Mouse (Mus musculus) hindbrain, embryonic 11.5 days (tissue): Measurements from ENCODE around the gene Pcnx2. TPM values are rescaled to one million over a fixed set of nuclear protein-coding genes. Genes with fewer than 3 reads are reported as not detected.

Experiments used
- ATAC-seq: fragments of 200-750 bp; cut with Nextera tagmentation; 2 replicates; pipeline ENCODE4 v1.8.0; 2017; ENCODE audit warnings: mild to moderate bottlenecking, moderate TSS enrichment, moderate library complexity; ENCODE audit not compliant: low FRiP score
- DNase-seq: peaks from one replicate; pipeline ENCODE4 v3.0.0-alpha.2; 2015; ENCODE audit warnings: low spot score
- H3K27ac ChIP-seq: fragments of 300-500 bp; sonication (generic); 2 replicates; pipeline ENCODE4 v1.5.1; 2014; ENCODE audit warnings: mild to moderate bottlenecking, low read depth, low read length
- H3K27me3 ChIP-seq: fragments of 300-500 bp; sonication (generic); 2 replicates; pipeline ENCODE4 v1.6.1; 2014; ENCODE audit warnings: mild to moderate bottlenecking, low read length, moderate library complexity, mixed read lengths; ENCODE audit not compliant: control insufficient read depth, insufficient read depth
- H3K36me3 ChIP-seq: fragments of 300-500 bp; sonication (generic); 2 replicates; pipeline ENCODE4 v1.6.1; 2014; ENCODE audit warnings: mild to moderate bottlenecking, low read length, moderate library complexity, mixed read lengths; ENCODE audit not compliant: control insufficient read depth, insufficient read depth
- H3K4me1 ChIP-seq: fragments of 300-500 bp; sonication (generic); replicated peaks from 2 replicates; pipeline ENCODE4 v1.6.1; 2014; ENCODE audit warnings: low read length, mixed read lengths; ENCODE audit not compliant: control insufficient read depth, insufficient read depth
- H3K4me2 ChIP-seq: fragments of 300-500 bp; sonication (generic); replicated peaks from 2 replicates; pipeline ENCODE4 v1.6.1; 2014; ENCODE audit warnings: mild to moderate bottlenecking, low read depth, low read length
- H3K4me3 ChIP-seq: fragments of 300-500 bp; sonication (generic); 2 replicates; pipeline ENCODE4 v1.5.1; 2014; ENCODE audit warnings: low read depth, low read length
- H3K9ac ChIP-seq: fragments of 300-500 bp; sonication (generic); 2 replicates; pipeline ENCODE4 v1.6.1; 2014; ENCODE audit warnings: low read depth, low read length
- H3K9me3 ChIP-seq: fragments of 300-500 bp; sonication (generic); 2 replicates; pipeline ENCODE4 v1.6.1; 2016; ENCODE audit warnings: low read length; ENCODE audit not compliant: control insufficient read depth
- WGBS: fragments of 180-500 bp; shearing (Covaris S2); extraction: QIAGEN DNeasy Blood & Tissue Kit; methylation state at CpG from one replicate; pipeline ENCODE4 v1.1.7; 2014; 5-methylcytosine and 5-hydroxymethylcytosine counted together
- polyA plus RNA-seq: library from polyadenylated mRNA; unstranded; fragments of >200 nt; fragmentation: Nextera tagmentation; extraction: Ambion mirVana; gene quantifications from 2 replicates; pipeline ENCODE4 v1.2.1, GENCODE M21; 2014

The Pcnx2 gene
- polyA plus RNA-seq, 1 experiment from 2014 or later, result 0.46 TPM

GRCm38 (mm10) chr8:125718914-125719313, 179.2 kb downstream of the Pcnx2 start:
- Histone ChIP-seq H3K36me3 (no peaks in the 10 kb centered on the region), H3K9me3 (no peaks in the 10 kb centered on the region), H3K4me1 (no peaks in the 10 kb centered on the region; the same call in 1 of the 2 replicates), H3K4me2 (no peak overlapping the region), H3K27ac (no peak overlapping the region), H3K4me3 (no peak overlapping the region), H3K27me3 (no peaks in the 10 kb centered on the region), H3K9ac (no peak overlapping the region)
- ATAC-seq (no peak), DNase-seq (no peak)
- WGBS, result 59% methylated on average over 4 of the region's 4 CpGs

- H3K9me3 ChIP-seq, result no peaks in the 10 kb centered on the region
- no peak overlapping the region for H3K4me2 ChIP-seq
- ATAC-seq, result no peak
- no peaks in the 10 kb centered on the region; the same call in 1 of the 2 replicates for H3K4me1 ChIP-seq
- no peak overlapping the region for H3K27ac ChIP-seq
- DNase-seq, result no peak
- H3K9ac ChIP-seq, result no peak overlapping the region
- H3K36me3 ChIP-seq, result no peaks in the 10 kb centered on the region
- H3K27me3 ChIP-seq, result no peaks in the 10 kb centered on the region
- no peak overlapping the region for H3K4me3 ChIP-seq
- WGBS, result 23% methylated on average over 7 of the region's 7 CpGs
Observed at GRCm38 (mm10) chr8:125716613-125717012, 181.5 kb downstream of the Pcnx2 start.

- ATAC-seq (no peak), DNase-seq (no peak)
- H3K9me3 ChIP-seq, result no peaks in the 10 kb centered on the region
- no peaks in the 10 kb centered on the region for H3K36me3 ChIP-seq
- 59% methylated on average over 4 of the region's 4 CpGs for WGBS
- H3K4me1 ChIP-seq, result no peaks in the 10 kb centered on the region; the same call in 1 of the 2 replicates
- H3K9ac ChIP-seq, result no peak overlapping the region
- no peak overlapping the region for H3K27ac ChIP-seq
- H3K27me3 ChIP-seq, result no peaks in the 10 kb centered on the region
- H3K4me2 ChIP-seq, result no peak overlapping the region
- no peak overlapping the region for H3K4me3 ChIP-seq
Observed at GRCm38 (mm10) chr8:125716211-125716610, 181.9 kb downstream of the Pcnx2 start.

GRCm38 (mm10) chr8:125711514-125711913, 186.6 kb downstream of the Pcnx2 start:
- no peak for ATAC-seq
- Histone ChIP-seq H3K4me3 (no peak overlapping the region), H3K36me3 (no peaks in the 10 kb centered on the region), H3K27ac (no peak overlapping the region), H3K9me3 (no peaks in the 10 kb centered on the region), H3K4me1 (no peaks in the 10 kb centered on the region; the same call in 1 of the 2 replicates), H3K4me2 (no peak overlapping the region), H3K9ac (no peak overlapping the region), H3K27me3 (no peaks in the 10 kb centered on the region)
- WGBS, result 92% methylated on average over 5 of the region's 5 CpGs
- no peak for DNase-seq

GRCm38 (mm10) chr8:125709171-125709570, 188.9 kb downstream of the Pcnx2 start:
- 93% methylated on average over 5 of the region's 5 CpGs for WGBS
- no peak overlapping the region for H3K4me2 ChIP-seq
- DNase-seq (no peak), ATAC-seq (no peak)
- H3K9me3 ChIP-seq, result no peaks in the 10 kb centered on the region
- H3K27me3 ChIP-seq, result no peaks in the 10 kb centered on the region
- no peak overlapping the region for H3K27ac ChIP-seq
- no peak overlapping the region for H3K4me3 ChIP-seq
- H3K9ac ChIP-seq, result no peak overlapping the region
- H3K36me3 ChIP-seq, result no peaks in the 10 kb centered on the region
- H3K4me1 ChIP-seq, result no peaks in the 10 kb centered on the region

- Histone ChIP-seq H3K27ac (no peak overlapping the region), H3K9me3 (no peaks in the 10 kb centered on the region), H3K4me3 (no peak overlapping the region), H3K9ac (no peak overlapping the region), H3K27me3 (no peaks in the 10 kb centered on the region), H3K4me2 (no peak overlapping the region), H3K4me1 (no peaks in the 10 kb centered on the region), H3K36me3 (no peaks in the 10 kb centered on the region)
- DNase-seq (no peak), ATAC-seq (no peak)
- WGBS, result 93% methylated on average over 7 of the region's 7 CpGs
Observed at GRCm38 (mm10) chr8:125705816-125706215, 192.3 kb downstream of the Pcnx2 start.

GRCm38 (mm10) chr8:125704434-125704833, 193.7 kb downstream of the Pcnx2 start:
- 91% methylated on average over 6 of the region's 6 CpGs for WGBS
- H3K4me2 ChIP-seq, result no peak overlapping the region
- DNase-seq, result no peak

GRCm38 (mm10) chr8:125702868-125703473, 195.1 kb downstream of the Pcnx2 start:
- no peak for DNase-seq
- Histone ChIP-seq H3K9ac (no peak overlapping the region), H3K27ac (no peak overlapping the region), H3K9me3 (no peaks in the 10 kb centered on the region), H3K4me3 (no peak overlapping the region), H3K4me1 (no peaks in the 10 kb centered on the region), H3K27me3 (no peaks in the 10 kb centered on the region), H3K4me2 (no peak overlapping the region), H3K36me3 (no peaks in the 10 kb centered on the region)
- WGBS, result 71% methylated on average over 15 of the region's 15 CpGs
- ATAC-seq, result no peak

More at GRCm38 (mm10) chr8:125704434-125704833, 193.7 kb downstream of the Pcnx2 start:
- H3K9ac ChIP-seq, result no peak overlapping the region
- no peaks in the 10 kb centered on the region for H3K9me3 ChIP-seq
- H3K27me3 ChIP-seq, result no peaks in the 10 kb centered on the region
- no peaks in the 10 kb centered on the region for H3K4me1 ChIP-seq
- ATAC-seq, result no peak
- no peak overlapping the region for H3K4me3 ChIP-seq
- H3K27ac ChIP-seq, result no peak overlapping the region
- no peaks in the 10 kb centered on the region for H3K36me3 ChIP-seq
